Mouse (Mus musculus) cerebellum, postnatal 36 days (tissue): ENCODE measurements around the gene Mindy3.
A peak's percentile ranks its signal among the peaks of the same experiment; 100 is the strongest.

Source experiments
- DNase-seq, 2 experiments: peaks; one replicate each; pipeline ENCODE4 v3.0.0; 2021 to 2022; ENCODE audit warnings: mixed read lengths in 2 of 2

Gene Mindy3

DNA sequence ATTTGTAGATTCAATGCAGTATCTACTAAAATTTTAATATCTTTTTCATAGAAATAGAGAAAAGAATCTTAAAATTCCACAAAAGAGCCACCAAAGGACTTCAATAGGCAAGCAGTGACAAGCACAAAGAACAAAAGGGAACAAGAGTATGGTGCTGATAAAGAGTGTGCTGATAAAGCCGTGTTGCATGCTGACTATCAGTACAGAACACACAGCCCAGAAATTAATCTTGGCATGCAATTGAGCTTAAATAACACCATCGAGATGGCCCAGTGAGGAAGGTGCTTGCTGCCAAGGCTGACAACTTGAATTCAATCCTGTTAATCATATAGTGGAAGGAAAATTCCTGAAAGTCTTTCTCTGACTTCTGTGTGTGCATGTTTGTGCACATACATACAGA lies 50.8 kb downstream of the Mindy3 start:
- DNase-seq = no peak

DNA sequence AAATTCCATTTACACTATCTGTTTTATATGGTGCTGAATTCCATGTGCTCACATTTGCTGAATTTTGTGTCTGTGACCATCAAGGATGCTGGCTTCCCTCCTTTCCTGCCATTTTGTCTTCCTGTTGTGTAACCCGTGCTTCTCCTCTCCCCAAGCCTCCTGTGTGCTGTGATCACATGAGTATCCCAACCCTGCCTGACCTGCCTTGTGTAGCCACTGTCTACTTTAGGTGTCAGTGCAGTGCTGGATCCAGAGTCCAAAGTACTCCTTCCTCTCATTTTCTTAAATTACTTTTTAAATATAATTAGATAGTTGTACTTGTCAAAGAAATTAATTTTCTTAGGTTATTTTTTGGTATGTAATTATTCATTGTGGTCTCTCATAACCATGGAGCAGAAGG lies 51.3 kb downstream of the Mindy3 start:
- no peak for DNase-seq

DNA sequence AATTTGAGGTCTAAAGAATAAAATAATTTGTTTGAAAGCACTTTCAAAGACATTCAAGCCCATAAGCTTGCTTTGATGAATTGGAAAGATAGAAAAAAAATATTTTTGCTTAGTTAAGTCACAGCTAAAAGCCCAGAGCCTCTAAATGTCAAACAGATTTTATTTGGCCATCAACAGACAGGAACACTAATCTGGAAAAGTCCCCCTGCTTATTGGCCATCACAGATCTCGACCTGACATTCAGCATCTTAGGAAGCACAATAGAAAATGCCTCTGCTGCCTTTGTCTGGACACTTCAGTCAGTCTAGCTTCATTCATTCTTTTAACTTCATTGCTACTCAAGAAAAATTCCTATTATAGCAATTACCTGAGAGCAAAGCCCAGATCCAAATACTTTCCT lies 58.0 kb downstream of the Mindy3 start:
- no peak for DNase-seq

DNA sequence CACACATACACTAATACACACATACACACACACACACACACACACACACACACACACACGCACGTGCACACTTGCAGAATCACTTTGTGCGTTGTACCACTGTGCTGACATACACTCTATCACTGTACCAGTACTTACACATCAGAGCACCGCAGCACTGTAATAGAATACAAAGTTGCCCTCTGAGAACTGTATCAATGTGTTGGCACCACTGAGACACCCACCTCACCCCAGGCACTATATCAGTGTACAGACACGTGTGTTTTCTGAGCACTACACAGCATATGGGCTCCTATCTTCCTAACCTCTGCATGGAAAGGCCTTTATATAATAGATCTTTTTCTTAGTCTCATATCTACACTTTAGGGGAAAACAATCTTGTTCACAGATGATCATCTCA lies 64.4 kb downstream of the Mindy3 start:
- no peak for DNase-seq

DNA sequence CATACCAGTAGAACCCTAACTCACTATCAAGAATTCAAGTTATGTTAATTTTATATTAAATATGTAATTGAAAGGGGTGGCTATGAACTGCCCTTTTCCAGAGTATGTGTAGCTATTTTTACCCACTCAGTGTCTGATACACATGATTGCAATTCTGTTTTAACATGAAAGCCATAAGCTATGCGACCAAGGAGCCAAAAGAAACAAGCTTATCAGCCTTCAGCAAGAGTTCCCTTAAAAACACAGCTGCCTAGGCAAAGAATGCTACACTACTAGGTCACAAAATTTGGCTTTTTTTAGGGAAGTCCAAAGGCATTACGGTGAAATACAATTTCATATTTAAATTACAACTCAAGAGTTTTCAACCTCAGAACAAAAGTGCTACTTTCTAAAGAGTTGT lies 70.4 kb downstream of the Mindy3 start:
- DNase-seq = no peak

DNA sequence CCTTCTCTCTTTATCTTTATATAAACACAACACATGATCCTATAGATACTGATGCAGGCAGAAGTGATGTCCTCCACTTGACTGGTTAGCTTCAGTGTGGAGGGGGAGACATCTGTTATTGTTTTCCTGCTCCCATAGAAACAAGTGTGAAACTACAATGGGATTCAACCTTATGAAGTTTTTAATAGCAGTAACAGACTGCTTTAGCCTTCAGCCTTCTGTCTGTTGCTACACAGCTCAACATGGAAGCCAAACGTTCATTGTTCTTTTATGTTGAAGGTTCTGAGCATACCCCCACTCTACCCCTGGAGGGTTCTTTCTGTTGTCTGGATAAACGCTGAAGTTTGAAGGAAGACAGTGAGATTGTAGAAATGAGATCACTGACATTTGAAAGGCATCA lies 87.3 kb downstream of the Mindy3 start:
- DNase-seq = no peak

DNA sequence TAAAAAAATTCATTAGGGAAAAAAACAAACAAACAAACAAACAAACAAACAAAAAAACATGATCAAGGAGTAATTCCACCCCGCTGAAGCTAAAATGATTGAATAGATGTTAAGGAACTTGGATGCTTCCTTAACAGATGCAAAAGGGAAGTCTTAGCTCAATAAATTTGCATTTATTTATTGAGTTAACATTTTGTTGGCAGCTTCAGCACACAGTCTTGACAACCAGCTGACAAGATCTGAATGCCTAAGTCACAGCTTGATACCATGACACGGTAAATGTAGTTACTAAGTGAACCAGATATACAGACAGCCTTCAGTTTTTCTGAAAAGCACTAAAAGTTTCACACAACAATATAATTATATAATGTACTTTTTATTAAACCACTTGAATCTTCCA lies 89.7 kb downstream of the Mindy3 start:
- no peak for DNase-seq

DNA sequence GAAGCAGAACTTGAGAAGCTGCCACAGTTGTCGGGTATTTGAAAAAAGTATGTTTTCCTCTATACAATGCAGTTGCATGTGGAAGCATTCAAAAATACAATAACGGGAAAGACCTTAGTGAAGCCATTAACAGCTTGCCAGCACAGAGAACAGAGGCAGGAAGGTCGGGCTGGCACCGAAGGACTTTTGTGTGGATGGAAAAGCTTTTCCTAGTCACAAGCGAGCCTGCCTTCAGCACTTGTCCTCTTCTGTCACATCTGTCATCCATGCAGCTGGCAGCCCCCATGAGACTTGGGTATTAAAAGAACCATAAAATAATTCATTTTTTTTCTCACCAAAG lies 90.2 kb downstream of the Mindy3 start:
- no peak for DNase-seq

DNA sequence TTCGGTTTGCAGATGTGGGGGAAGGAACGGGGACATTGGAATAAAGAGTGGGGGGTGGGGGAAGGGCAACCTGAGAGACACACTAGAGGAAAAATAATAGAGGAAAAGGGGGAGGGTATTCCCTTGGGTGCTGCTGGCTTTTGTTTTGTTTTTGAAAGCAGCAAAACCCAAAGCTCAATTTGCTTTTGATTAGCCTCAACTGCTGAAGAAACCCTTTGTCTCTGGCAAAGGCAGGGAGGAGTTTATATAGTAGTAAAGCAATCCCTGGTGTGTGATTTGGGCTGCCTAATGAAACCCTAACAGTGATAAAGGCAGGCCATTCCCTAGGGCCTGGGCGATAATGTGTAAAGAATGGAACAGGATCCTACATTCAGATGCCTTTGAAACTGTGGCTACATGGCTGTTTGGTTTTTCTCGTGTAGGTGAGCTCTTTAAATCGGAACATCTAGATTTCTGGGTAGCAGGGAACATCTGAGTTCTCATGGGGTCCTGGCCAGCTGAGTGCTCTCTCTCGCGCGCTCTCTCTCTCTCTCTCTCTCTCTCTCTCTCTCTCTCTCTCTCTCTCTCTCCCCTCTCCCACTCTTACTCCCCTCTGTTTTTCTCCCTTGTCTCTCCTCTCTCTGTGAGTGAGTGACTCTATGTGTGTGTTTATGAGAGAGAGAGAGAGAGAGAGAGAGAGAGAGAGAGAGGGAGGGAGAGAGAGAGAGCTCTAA lies 90.8 kb downstream of the Mindy3 start:
- DNase-seq = no peak

DNA sequence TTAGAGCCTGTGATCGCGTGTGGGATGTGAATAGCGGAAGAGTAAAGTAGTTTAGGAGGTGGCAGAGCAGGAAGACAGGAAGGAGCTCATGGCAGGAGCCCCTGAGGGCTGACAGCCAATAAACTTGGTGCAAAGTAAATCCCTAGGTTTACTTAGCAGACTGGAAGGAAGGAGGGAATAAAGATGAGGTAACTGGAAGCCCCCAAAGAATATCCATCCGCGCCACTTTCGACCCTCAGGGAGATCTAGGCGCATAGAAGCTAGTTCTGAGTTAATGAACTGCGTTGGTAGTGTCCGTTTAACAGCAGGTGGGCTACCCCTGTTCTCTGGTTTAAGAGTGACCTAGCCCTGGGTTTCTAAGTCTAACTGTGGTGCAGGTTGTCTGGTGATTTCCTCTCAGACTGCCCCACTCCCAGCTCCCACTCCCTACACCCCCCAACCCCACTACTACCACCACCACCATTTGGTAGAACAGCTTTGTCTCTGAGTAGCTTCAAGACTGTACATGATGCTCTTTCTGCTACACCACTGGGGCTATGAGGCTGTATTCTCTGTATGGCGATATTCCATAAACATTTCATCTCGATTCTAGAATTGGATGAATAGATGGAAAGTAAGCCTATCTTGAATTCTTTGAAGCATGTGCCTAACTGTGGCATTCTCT lies 91.4 kb downstream of the Mindy3 start:
- no peak for DNase-seq

DNA sequence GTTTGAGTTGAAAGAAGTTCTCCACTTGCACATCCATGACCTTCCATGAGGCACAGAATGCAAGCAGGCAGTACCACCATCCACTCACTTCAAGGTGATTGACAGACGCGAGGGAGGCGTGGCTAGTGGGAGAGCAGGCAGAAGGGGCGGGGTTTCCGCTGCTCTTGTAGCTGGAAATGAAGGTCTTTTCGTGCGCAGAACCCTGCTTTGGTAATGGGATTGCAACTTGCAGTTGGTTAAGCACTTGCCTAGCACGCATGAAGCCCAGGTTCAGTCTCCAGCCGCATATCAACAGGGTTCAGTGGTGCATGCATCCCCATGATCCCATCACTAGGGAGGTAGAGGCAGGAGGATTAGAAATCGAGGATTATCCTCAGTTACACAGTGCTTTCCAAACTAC lies 92.1 kb downstream of the Mindy3 start:
- DNase-seq = no peak

DNA sequence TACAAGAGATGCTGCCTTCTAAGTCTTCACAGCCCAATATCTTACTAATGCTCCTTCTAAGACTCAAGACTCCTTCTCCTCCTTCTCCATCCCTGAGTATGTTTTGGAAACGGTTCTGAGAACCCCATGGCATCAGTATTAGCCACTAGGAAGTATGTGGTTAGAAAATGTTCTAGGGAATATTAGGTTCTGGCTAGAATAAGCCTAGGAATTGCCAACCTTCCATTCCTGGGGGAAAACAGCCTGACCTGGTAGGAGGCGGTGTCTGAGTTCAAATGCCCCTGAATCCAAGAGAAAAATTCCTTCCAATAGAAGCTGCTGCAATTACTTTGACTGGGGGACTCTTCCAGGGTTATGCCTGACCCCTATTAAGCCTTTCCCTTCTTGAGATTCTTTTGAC lies 93.4 kb downstream of the Mindy3 start:
- DNase-seq = no peak

DNA sequence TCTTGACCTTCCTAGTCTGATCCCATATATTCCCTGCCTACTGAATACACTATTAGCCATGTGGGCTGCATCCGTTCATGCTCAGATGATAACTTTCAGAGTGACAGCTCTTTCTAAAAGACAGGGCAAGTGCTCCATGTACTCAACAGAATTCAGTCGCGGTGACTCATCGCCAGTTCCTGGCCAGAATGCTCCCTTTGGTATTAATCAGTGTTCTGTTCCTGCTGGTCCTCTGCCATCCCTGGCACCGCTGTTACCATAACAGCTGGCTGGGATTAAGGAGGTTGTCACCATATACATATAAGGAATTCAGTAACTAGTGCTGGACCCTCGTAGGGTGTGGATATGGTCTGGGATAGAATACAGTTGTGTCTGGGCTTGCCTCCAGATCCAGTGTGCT lies 93.9 kb downstream of the Mindy3 start:
- no peak for DNase-seq

DNA sequence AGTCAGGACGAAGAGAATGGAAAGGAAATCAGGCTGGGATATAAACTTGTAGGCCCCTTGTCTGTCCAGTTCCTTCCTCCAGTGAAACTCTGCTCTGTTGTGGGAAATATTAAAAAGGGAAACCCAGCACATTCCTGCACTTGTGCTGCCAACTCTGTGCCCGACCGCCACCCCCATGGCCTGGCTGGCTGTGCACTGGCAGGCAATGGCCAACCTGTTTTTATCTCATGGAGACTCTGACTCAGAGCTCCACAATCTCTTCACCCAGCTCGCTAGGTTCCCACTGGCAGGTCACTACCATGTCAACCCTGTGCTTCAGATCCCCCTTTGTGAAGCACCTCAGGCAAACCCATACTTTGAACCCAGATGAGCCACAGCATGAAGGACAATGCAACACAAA lies 98.4 kb downstream of the Mindy3 start:
- no peak for DNase-seq

DNA sequence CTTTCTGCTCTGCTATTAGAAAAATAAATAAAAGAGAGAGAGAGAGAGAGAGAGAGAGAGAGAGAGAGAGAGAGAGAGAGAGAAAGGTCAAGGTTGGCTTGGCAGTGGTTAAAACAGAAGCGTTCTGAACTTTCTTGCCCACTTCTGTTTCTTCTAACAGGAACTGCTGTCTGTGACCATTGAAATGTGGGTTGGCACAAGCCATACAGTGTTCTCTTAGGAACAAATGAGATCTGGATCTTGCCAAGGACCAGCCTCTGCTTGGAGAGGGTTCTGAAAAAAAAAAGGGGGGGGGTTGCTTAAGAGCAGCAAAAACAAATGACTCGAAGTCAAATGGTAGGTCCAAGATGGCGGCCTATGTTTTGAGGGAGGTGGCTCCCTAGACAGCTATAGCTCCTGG lies 100.6 kb downstream of the Mindy3 start:
- DNase-seq = no peak

DNA sequence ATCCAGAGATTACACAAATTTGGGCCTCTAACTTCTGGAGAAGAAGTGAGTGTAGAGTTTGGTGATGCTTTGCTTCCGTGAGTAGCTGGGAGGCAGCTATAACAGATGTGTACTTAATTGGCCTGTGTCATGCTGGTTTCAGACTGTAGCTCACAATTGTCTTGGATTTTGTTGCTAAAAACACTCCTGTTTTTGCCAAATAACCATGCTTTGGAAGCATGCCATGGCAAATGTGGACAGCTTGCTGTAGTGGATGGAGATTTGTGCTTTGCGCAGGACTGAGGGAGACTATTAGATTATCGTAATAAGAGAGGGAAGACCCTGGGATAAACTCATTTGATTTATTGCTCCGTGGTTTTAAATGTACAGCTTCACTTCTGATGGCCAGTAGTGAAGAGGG lies 101.2 kb downstream of the Mindy3 start:
- no peak for DNase-seq

DNA sequence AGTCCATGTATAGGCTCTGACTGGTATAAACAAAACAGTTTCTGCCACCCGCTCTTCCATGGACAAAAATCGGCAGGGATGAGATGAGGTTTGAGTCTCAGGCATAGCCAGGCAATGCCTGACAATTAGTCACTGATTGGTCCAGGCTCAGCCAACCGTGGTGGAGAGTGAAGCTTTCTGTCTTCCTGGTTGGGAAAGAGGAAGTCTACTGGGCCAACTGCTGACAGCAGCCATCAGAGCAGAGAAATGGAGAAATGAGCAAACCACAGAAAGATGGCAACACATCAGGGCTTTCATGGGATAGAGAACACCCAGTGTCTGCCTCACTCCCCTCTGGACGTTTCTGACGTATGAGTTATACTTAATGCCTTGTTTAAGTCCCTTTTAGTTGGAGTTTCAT lies 101.9 kb downstream of the Mindy3 start:
- no peak for DNase-seq

DNA sequence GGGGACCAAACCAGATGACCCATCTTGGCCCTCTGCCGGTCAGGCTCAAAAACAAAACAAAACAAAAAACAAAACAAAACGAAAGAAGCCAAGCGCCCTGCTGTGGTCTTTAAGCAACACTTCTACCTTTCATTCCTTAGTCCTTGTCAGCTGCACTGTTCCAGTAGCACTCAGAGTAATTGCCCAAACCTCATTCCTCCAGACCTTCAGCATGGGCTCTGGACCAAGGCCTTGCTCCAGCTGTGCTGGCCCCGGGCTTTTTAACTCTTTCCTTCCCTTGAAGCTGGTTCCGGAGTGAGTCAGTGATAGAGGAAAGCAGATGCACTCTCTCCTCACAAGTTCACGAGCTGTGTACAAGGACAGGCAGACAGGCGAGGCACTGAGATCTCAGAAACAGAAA lies 102.9 kb downstream of the Mindy3 start:
- DNase-seq = no peak

DNA sequence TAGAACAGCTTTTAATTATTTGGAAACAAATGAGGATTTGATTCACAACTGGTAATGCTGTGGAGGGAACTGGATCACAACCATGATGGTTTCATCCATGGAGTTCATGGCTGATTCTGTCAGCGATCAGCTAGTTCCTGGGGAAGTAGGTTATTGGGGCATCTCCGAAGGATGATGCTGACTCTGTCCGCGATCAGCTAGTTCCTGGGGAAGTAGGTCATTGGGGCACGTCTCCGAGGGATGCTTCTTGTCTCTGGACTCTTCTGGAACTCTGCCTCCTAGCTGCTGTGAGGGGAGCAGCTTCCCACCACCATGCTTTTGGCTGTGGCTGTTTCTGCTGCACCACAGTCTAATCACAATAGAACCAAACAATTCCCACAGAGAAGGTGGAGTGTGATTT lies 105.2 kb downstream of the Mindy3 start:
- no peak for DNase-seq

DNA sequence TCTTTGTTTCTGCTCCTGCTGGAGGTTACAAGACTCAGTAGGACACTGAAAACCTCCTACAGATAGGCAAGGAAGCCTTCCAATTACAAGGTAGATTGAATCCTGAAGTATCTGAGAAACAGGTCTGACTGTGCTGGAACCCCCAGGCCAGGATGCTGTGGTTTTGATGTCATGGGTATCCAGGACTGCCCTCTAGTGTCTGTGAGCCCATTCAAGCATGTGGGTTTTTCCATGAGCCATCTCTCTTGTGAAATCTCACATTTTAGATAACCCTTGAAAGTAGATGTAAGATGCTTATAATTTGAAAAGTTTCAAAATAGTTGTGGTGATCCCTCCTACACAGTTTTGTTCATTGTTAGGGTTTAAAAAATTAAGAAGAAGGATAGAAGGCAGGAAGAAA lies 110.8 kb downstream of the Mindy3 start:
- DNase-seq = no peak

DNA sequence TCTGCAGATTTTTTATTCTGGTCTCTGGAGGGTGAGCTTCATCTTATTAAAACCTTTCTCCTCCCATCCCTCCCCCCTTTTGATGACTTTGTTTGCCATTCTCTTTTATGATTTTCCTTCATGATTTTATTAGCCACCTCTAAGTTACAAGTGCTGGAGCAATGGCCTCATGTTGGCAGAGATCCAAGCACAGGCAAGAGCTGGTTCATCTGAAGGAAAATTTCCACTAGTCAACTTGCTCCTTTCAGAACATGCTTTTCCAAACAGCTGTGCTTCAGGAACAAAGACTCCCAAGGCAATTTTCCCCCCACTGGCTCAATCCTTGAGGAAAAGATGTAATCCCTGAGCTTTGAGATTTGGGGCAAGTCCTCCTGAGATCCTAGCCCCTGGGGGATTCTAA lies 112.0 kb downstream of the Mindy3 start:
- no peak for DNase-seq

DNA sequence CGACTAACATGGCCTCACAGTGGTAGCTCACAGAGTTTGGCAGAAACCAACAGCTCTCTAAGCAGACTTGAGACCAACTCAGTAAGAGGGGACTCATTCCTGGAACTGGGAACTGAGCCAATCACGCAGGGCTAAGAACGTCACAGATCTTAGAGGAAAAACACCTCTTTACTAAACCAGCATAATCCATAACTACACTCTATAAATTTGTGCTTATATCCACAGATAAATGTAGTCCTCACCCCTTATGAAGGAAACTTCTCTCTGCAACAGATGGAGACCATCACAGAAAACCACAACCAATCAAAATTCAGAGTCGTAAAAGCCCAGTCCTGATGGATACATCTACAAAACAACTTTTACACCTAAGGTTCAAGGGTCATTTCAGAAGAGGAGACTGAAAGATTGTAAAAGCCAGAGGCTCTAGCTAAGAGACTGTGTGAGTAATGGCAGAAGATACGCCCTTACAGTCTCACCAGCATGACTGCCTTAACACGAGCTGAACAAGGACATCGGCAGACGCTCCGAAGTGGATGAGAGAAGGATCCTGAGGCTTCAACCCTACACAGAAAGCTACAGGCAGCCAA lies 114.1 kb downstream of the Mindy3 start:
- DNase-seq = no peak

DNA sequence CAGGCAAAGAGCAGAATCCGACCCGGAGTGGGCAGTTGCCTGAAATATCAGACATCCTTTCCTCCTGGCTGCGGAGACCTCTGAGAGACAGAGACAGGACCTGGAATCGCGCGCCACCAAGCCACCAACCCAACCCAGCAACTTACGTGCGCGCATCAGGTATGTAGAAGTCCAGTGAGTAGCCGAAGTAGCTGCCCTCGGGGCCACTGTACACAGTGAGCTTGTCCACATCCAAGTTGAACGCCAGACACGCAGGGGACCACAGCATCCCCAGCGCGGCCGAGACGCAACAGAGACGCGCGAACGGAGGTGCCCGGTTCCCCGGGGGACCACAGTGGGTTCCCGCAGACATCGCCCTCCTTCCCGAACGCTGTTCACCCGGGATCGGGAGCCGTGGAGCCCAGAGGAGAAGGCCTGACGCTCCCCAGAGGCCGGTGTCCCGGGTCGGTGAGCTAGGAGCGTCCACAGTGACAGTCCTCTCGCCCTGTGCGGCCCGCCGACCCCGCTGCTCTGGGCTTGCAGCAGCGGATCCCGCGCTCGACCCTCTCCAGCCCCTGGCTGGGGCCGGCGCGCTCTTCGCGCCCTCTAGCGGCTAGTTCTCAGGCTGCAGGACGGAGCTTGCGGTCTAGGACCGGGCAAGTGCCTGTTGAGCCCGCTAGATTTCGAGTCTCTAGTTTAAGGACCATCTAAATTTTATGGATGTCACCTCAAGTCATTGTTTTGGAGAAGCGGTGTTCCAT lies 117.7 kb downstream of the Mindy3 start, which contains the start of gene Itga8:
Itga8 (minus strand) TSS at position 492 of the 740 bp plus-strand sequence.
- peak; percentile 66 to 68 for DNase-seq
